Mouse (Mus musculus) myocyte (in vitro differentiated cells): ENCODE measurements at regions not wholly inside any gene's neighbourhood (a gene's known extent, or its start where the extent isn't known, plus 50 kb on each side); places are given as distances from the start of the nearest gene placed in this dataset.

Source experiments
- CEBPB ChIP-seq: IDR thresholded peaks from 2 replicates; pipeline ENCODE4 v1.6.1; 2011; ENCODE audit warnings: mild to moderate bottlenecking, moderate library complexity; ENCODE audit not compliant: poor library complexity, insufficient read depth, severe bottlenecking
- MYOD1 ChIP-seq, 3 experiments: IDR thresholded peaks; one replicate each; pipeline ENCODE4 v1.6.1; 2011; ENCODE audit warnings: control low read depth in 2 of 3, low read depth in 2 of 3, mild to moderate bottlenecking in 2 of 3, moderate library complexity in 1 of 3; ENCODE audit not compliant: insufficient read length in 2 of 3, control insufficient read depth in 1 of 3
- POLR2A ChIP-seq: IDR thresholded peaks from one replicate; pipeline ENCODE4 v1.6.1; 2011; ENCODE audit warnings: low read depth, mild to moderate bottlenecking, control low read depth, moderate library complexity; ENCODE audit not compliant: insufficient read length
- POLR2AphosphoS2 ChIP-seq: IDR thresholded peaks from one replicate; pipeline ENCODE4 v1.6.1; 2011; ENCODE audit warnings: low read depth, control low read depth; ENCODE audit not compliant: insufficient read length
- SRF ChIP-seq: IDR thresholded peaks from one replicate; pipeline ENCODE4 v1.6.1; 2011; ENCODE audit warnings: low read depth; ENCODE audit not compliant: control insufficient read depth, insufficient read length
- USF1 ChIP-seq: IDR thresholded peaks from one replicate; pipeline ENCODE4 v1.6.1; 2011; ENCODE audit warnings: low read depth, mild to moderate bottlenecking, control low read depth, moderate library complexity

GRCm38 (mm10) chr7:40738174-40738573 is 160.0 kb upstream of the Vstm2b start:
- TF ChIP-seq POLR2A, result no peak
- TF ChIP-seq USF1, result no peak
- no peak for TF ChIP-seq MYOD1 (IDR thresholded peaks at IDR 0.05; ENCODE audit: control insufficient read depth in 1 of 3, insufficient read length in 2 of 3, low read depth in 2 of 3)
- no peak for TF ChIP-seq SRF
- TF ChIP-seq POLR2AphosphoS2, result no peak
- TF ChIP-seq CEBPB, result no peak
